Mouse (Mus musculus) induced T-regulatory cell, adult 2 months (primary cell): ENCODE data around the gene Sorl1.

Source experiments
- DNase-seq: peaks from one replicate; pipeline ENCODE4 v3.0.0-alpha.2; 2012; ENCODE audit warnings: low read depth

Sorl1 gene

GRCm38 (mm10) chr9:41918155-41918554 lies 205.9 kb downstream of the Sorl1 start:
- DNase-seq: no peak

- no peak for DNase-seq
These were observed 208.5 kb downstream of the Sorl1 start for GRCm38 (mm10) chr9:41915571-41915970.
